Mouse (Mus musculus): ENCODE results near the gene Mblac1. TPM values are rescaled to one million over a fixed set of nuclear protein-coding genes. Genes with fewer than 3 reads are reported as not detected.

The Mblac1 gene
- polyA plus RNA-seq (2015; fragmentation: Nextera tagmentation; extraction: Ambion mirVana) = 9.0 and 9.3 TPM in 2 replicates

- Histone ChIP-seq H3K9me3 (no peaks in the 10 kb centered on the region), H3K4me1 (peaks cover 6% of the 10 kb centered on the region), H3K4me3 (peak within 1 kb of the TSS; percentile 73), H3K9ac (peak within 1 kb of the TSS; percentile 92), H3K27me3 (no peaks in the 10 kb centered on the region), H3K27ac (peak within 1 kb of the TSS; percentile 78), H3K4me2 (peak within 1 kb of the TSS; percentile 96), H3K36me3 (peaks cover 34% of the 10 kb centered on the region)
- 7% methylated on average over 54 of the region's 54 CpGs for whole genome bisulfite sequencing
- peak; percentile 76 for ATAC-seq (ENCODE audit: insufficient number of reproducible peaks, insufficient read depth, low FRiP score, low TSS enrichment, low read depth)
These were observed at the start of gene Mblac1 for GRCm38 (mm10) chr5:138193771-138194727. Gene Mblac1 (plus strand): TSS chr5:138194314.

GRCm38 (mm10) chr5:138154390-138154789, 39.7 kb upstream of the Mblac1 start:
- Histone ChIP-seq H3K4me2 (peak overlapping the region; percentile 76), H3K36me3 (peaks cover 26% of the 10 kb centered on the region), H3K9ac (peak overlapping the region; percentile 92), H3K4me3 (peak overlapping the region; percentile 81), H3K27ac (no peak overlapping the region), H3K4me1 (0 out of 2 replicates have a peak, but pooled peaks cover 5% of the 10 kb centered on the region), H3K9me3 (no peaks in the 10 kb centered on the region), H3K27me3 (no peaks in the 10 kb centered on the region)
- 86% methylated on average over 3 of the region's 3 CpGs for WGBS
- ATAC-seq (ENCODE audit: insufficient number of reproducible peaks, insufficient read depth, low FRiP score, low TSS enrichment, low read depth) = no peak

GRCm38 (mm10) chr5:138155443-138155976, 38.6 kb upstream of the Mblac1 start, which contains the start of gene Zfp113:
Gene Zfp113 (minus strand): TSS chr5:138155744.
- ATAC-seq (ENCODE audit: insufficient number of reproducible peaks, insufficient read depth, low FRiP score, low TSS enrichment, low read depth) = peak; percentile 92
- Histone ChIP-seq H3K27ac (peak within 1 kb of the TSS; percentile 94), H3K36me3 (peaks cover 21% of the 10 kb centered on the region), H3K4me1 (0 out of 2 replicates have a peak, but pooled peaks cover 5% of the 10 kb centered on the region), H3K9me3 (no peaks in the 10 kb centered on the region), H3K4me3 (peak within 1 kb of the TSS; percentile 81), H3K27me3 (no peaks in the 10 kb centered on the region), H3K4me2 (peak within 1 kb of the TSS; percentile 76), H3K9ac (peak within 1 kb of the TSS; percentile 92)
- WGBS = under 1% methylated on average over 31 of the region's 31 CpGs

- Histone ChIP-seq H3K9ac (peak overlapping the region; percentile 93), H3K27me3 (no peaks in the 10 kb centered on the region), H3K36me3 (peaks cover 34% of the 10 kb centered on the region), H3K4me1 (peaks cover 11% of the 10 kb centered on the region), H3K4me2 (peak overlapping the region; percentile 80), H3K9me3 (no peaks in the 10 kb centered on the region), H3K4me3 (peak overlapping the region; percentile 83), H3K27ac (peak overlapping the region; percentile 85; the same call in 1 of the 2 replicates)
- ATAC-seq (ENCODE audit: insufficient number of reproducible peaks, insufficient read depth, low FRiP score, low TSS enrichment, low read depth) = no peak
- 64% methylated on average over 7 of the region's 7 CpGs for WGBS
These were observed 33.8 kb upstream of the Mblac1 start for GRCm38 (mm10) chr5:138160224-138160762.

- no peaks in the 10 kb centered on the region for H3K27me3 ChIP-seq
- H3K9ac ChIP-seq = peak within 1 kb of the TSS; percentile 93
- peak within 1 kb of the TSS; percentile 85 for H3K27ac ChIP-seq
- peaks cover 11% of the 10 kb centered on the region for H3K4me1 ChIP-seq
- peak; percentile 88 for ATAC-seq (ENCODE audit: insufficient number of reproducible peaks, insufficient read depth, low FRiP score, low TSS enrichment, low read depth)
- WGBS = under 1% methylated on average over 42 of the region's 42 CpGs
- H3K9me3 ChIP-seq = no peaks in the 10 kb centered on the region
- H3K4me3 ChIP-seq = peak within 1 kb of the TSS; percentile 83
- peak within 1 kb of the TSS; percentile 80 for H3K4me2 ChIP-seq
- peaks cover 42% of the 10 kb centered on the region for H3K36me3 ChIP-seq
These were observed 33.1 kb upstream of the Mblac1 start, which contains the start of gene Cops6 for GRCm38 (mm10) chr5:138160842-138161665. Gene Cops6 (plus strand): TSS chr5:138161071.

- Histone ChIP-seq H3K4me3 (peak overlapping the region; percentile 4; the same call in 1 of the 2 replicates), H3K9me3 (no peaks in the 10 kb centered on the region), H3K27ac (no peak overlapping the region), H3K27me3 (no peaks in the 10 kb centered on the region), H3K4me2 (no peak overlapping the region), H3K36me3 (peaks cover 62% of the 10 kb centered on the region), H3K9ac (peak overlapping the region; percentile 7; the same call in 1 of the 2 replicates), H3K4me1 (peaks cover 14% of the 10 kb centered on the region)
- ATAC-seq (ENCODE audit: insufficient number of reproducible peaks, insufficient read depth, low FRiP score, low TSS enrichment, low read depth) = no peak
- WGBS = 68% methylated on average over 6 of the region's 6 CpGs
These were observed 31.1 kb upstream of the Mblac1 start for GRCm38 (mm10) chr5:138163046-138163445.

GRCm38 (mm10) chr5:138163610-138164009, 30.5 kb upstream of the Mblac1 start:
- Histone ChIP-seq H3K4me1 (peaks cover 14% of the 10 kb centered on the region), H3K27me3 (no peaks in the 10 kb centered on the region), H3K27ac (no peak overlapping the region), H3K9ac (no peak overlapping the region), H3K9me3 (no peaks in the 10 kb centered on the region), H3K4me3 (no peak overlapping the region), H3K4me2 (no peak overlapping the region), H3K36me3 (peaks cover 67% of the 10 kb centered on the region)
- 70% methylated on average over 10 of the region's 10 CpGs for WGBS
- no peak for ATAC-seq (ENCODE audit: insufficient number of reproducible peaks, insufficient read depth, low FRiP score, low TSS enrichment, low read depth)

GRCm38 (mm10) chr5:138165594-138165993, 28.5 kb upstream of the Mblac1 start:
- Histone ChIP-seq H3K27ac (no peak overlapping the region), H3K9ac (no peak overlapping the region), H3K4me3 (no peak overlapping the region), H3K9me3 (no peaks in the 10 kb centered on the region), H3K27me3 (no peaks in the 10 kb centered on the region), H3K36me3 (peaks cover 76% of the 10 kb centered on the region), H3K4me2 (no peak overlapping the region), H3K4me1 (peaks cover 26% of the 10 kb centered on the region)
- WGBS = 79% methylated on average over 8 of the region's 8 CpGs
- ATAC-seq (ENCODE audit: insufficient number of reproducible peaks, insufficient read depth, low FRiP score, low TSS enrichment, low read depth) = no peak

GRCm38 (mm10) chr5:138170936-138171561, 23.1 kb upstream of the Mblac1 start:
- Histone ChIP-seq H3K4me3 (peak overlapping the region; percentile 76), H3K9me3 (no peaks in the 10 kb centered on the region), H3K4me2 (peak overlapping the region; percentile 83), H3K36me3 (peaks cover 58% of the 10 kb centered on the region), H3K27ac (peak overlapping the region; percentile 95), H3K4me1 (peaks cover 30% of the 10 kb centered on the region), H3K27me3 (no peaks in the 10 kb centered on the region), H3K9ac (peak overlapping the region; percentile 83)
- under 1% methylated on average over 47 of the region's 47 CpGs for WGBS
- ATAC-seq (ENCODE audit: insufficient number of reproducible peaks, insufficient read depth, low FRiP score, low TSS enrichment, low read depth) = peak; percentile 81

- H3K36me3 ChIP-seq = peaks cover 56% of the 10 kb centered on the region
- no peaks in the 10 kb centered on the region for H3K9me3 ChIP-seq
- peaks cover 26% of the 10 kb centered on the region for H3K4me1 ChIP-seq
- peak within 1 kb of the TSS; percentile 83 for H3K4me2 ChIP-seq
- WGBS = under 1% methylated on average over 54 of the region's 54 CpGs
- ATAC-seq (ENCODE audit: insufficient number of reproducible peaks, insufficient read depth, low FRiP score, low TSS enrichment, low read depth) = peak; percentile 89
- H3K9ac ChIP-seq = peak within 1 kb of the TSS; percentile 83
- no peaks in the 10 kb centered on the region for H3K27me3 ChIP-seq
- peak within 1 kb of the TSS; percentile 95 for H3K27ac ChIP-seq
- H3K4me3 ChIP-seq = peak within 1 kb of the TSS; percentile 76
These were observed 22.2 kb upstream of the Mblac1 start, which contains the start of the genes Ap4m1 and Mcm7 for GRCm38 (mm10) chr5:138171695-138172491. Gene Ap4m1 (plus strand): TSS chr5:138172002. Gene Mcm7 (minus strand): TSS chr5:138172422.

Data from embryonic facial prominence, embryonic 13.5 days (tissue).